ENCODE assay signal across 8 mouse cellular contexts in genomic region chr2:94290483-94290882, GRCm38 (mm10).
DNase-seq lines count a peak whose midpoint lies in the region; ATAC-seq and TF ChIP-seq lines count a peak whose summit lies in the region.

No protein-coding gene starts in this region.

- H3K27me3 ChIP-seq in midbrain, embryonic 12.5 days = peaks cover 3% of the 10 kb centered on the region; the same call in 1 of the 2 replicates

- intact Hi-C loops in gastrocnemius, adult 2 months (cut with DNase I) = loop anchor here (1.0 to 2.0 kb wide), 3 partner anchors 36 to 254 kb away; no protein-coding TSS in a partner anchor
- intact Hi-C loops in left cerebral cortex, postnatal 10 days (cut with DNase I) = no loop called here

- H3K9me3 ChIP-seq in midbrain, embryonic 12.5 days = no peaks in the 10 kb centered on the region

- H3K4me1 ChIP-seq in midbrain, embryonic 12.5 days = peaks cover 26% of the 10 kb centered on the region

- no peak overlapping the region for H3K4me2 ChIP-seq in midbrain, embryonic 12.5 days (replicated peaks)

- DNase-seq in gastrocnemius, adult 18-20 months (ENCODE audit: low spot score) = peak; percentile 59
- DNase-seq in gastrocnemius, postnatal 25 days = no peak
- peak; percentile 90 to 92 for DNase-seq in cerebellum, postnatal 25 days
- DNase-seq in gastrocnemius, adult 2 months = peak; percentile 74
- peak; percentile 68 to 83 for DNase-seq in left cerebral cortex, postnatal 10 days (ENCODE audit: extremely low spot score in 1 of 2, low spot score in 2 of 2)
- peak; percentile 53 for DNase-seq in skeletal muscle tissue, adult 2 months (ENCODE audit: low read depth, low spot score)

- peak; percentile 48 for ATAC-seq in inflammation-experienced regulatory T-cells, adult 6 months
- ATAC-seq in midbrain, embryonic 12.5 days (ENCODE audit: low FRiP score, low read depth) = peak; percentile 24

- under 1% methylated on average over 5 of the region's 5 CpGs for WGBS in midbrain, embryonic 12.5 days

- H3K9ac ChIP-seq in midbrain, embryonic 12.5 days (replicated peaks) = no peak overlapping the region

- TF ChIP-seq CTCF in gastrocnemius, adult 2 months (IDR thresholded peaks at IDR 0.05) = peak; percentile 87

- no peaks in the 10 kb centered on the region for H3K36me3 ChIP-seq in midbrain, embryonic 12.5 days

- H3K27ac ChIP-seq in gastrocnemius, adult 2 months = no peak overlapping the region
- no peak overlapping the region for H3K27ac ChIP-seq in midbrain, embryonic 12.5 days (replicated peaks)

- no peak overlapping the region for H3K4me3 ChIP-seq in gastrocnemius, adult 2 months
- H3K4me3 ChIP-seq in midbrain, embryonic 12.5 days = no peak overlapping the region
